ENCODE assay signal across 18 mouse cellular contexts in the genomic region with DNA sequence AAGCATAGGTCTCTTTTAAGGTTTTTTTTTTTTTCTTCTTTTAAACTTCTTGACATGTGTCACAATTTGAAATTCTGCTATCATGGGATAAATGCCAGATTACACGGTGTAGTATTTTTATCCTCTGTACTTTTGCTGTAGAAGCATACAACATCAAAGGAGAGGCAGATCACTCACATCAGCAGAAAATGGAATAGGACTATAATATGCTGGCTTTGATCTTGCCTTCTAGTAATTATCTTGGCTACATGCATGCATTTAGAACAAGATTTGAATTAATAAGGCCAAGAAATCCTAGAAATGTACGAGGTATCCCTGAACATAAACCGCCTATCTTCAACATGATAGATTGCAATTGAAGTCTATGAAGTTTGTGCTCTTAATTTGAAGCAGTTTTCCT.
DNase-seq lines count a peak whose midpoint lies in the region; ATAC-seq and TF ChIP-seq lines count a peak whose summit lies in the region.
"Had no signal": no experiment of that assay in that cellular context is flagged by ENCODE, and none has a peak within 500 bp of the region (broad histone marks: within the 10 kb centered on the region; RNA-seq: fewer than 3 reads in every experiment).

No protein-coding gene starts in this region.

- H3K4me1 ChIP-seq in forebrain, embryonic 13.5 days, result no peaks in the 10 kb centered on the region
- H3K4me1 ChIP-seq in forebrain, embryonic 14.5 days (ENCODE audit: control insufficient read depth, insufficient read depth, low read length), result no peaks in the 10 kb centered on the region
- H3K4me1 ChIP-seq in midbrain, embryonic 14.5 days (ENCODE audit: control insufficient read depth, insufficient read depth, low read length), result 0 out of 2 replicates have a peak, but pooled peaks cover 4% of the 10 kb centered on the region
- no peaks in the 10 kb centered on the region for H3K4me1 ChIP-seq in midbrain, embryonic 11.5 days (ENCODE audit: control insufficient read depth, insufficient read depth, low read length)
- no peaks in the 10 kb centered on the region for H3K4me1 ChIP-seq in midbrain, embryonic 15.5 days
- H3K4me1 ChIP-seq in midbrain, postnatal 0 days (ENCODE audit: insufficient read depth, low read length), result no peaks in the 10 kb centered on the region
- H3K4me1 ChIP-seq: embryonic facial prominence, embryonic 12.5 days; forebrain, embryonic 15.5 days had no signal

- no peak overlapping the region for H3K4me2 ChIP-seq in forebrain, embryonic 13.5 days
- H3K4me2 ChIP-seq in forebrain, embryonic 14.5 days (ENCODE audit: low read length), result no peak overlapping the region
- no peak overlapping the region for H3K4me2 ChIP-seq in midbrain, embryonic 14.5 days (ENCODE audit: low read length)
- H3K4me2 ChIP-seq in midbrain, embryonic 11.5 days, result no peak overlapping the region
- H3K4me2 ChIP-seq in midbrain, embryonic 15.5 days, result no peak overlapping the region
- H3K4me2 ChIP-seq in midbrain, postnatal 0 days (ENCODE audit: low read depth, low read length, poor library complexity, severe bottlenecking), result no peak overlapping the region
- H3K4me2 ChIP-seq: embryonic facial prominence, embryonic 12.5 days; forebrain, embryonic 15.5 days had no signal

- TF ChIP-seq CTCF in midbrain, postnatal 0 days (IDR thresholded peaks at IDR 0.05), result peak; percentile 48

- peak; percentile 36; the same call in 1 of the 2 replicates for ATAC-seq in forebrain, embryonic 13.5 days
- ATAC-seq in forebrain, embryonic 14.5 days, result no peak; the same call in 1 of the 2 replicates
- peak; percentile 69; the same call in 1 of the 2 replicates for ATAC-seq in midbrain, embryonic 14.5 days (ENCODE audit: low FRiP score, low TSS enrichment)
- ATAC-seq in midbrain, embryonic 11.5 days (ENCODE audit: low FRiP score), result no peak
- peak; percentile 90 for ATAC-seq in midbrain, embryonic 15.5 days (replicated peaks)
- peak; percentile 88 for ATAC-seq in midbrain, postnatal 0 days (ENCODE audit: low FRiP score)
- ATAC-seq: forebrain, embryonic 15.5 days; forebrain, postnatal 0 days had no signal

- H3K27ac ChIP-seq in forebrain, embryonic 13.5 days, result no peak overlapping the region
- no peak overlapping the region for H3K27ac ChIP-seq in forebrain, embryonic 14.5 days (ENCODE audit: low read depth, low read length)
- H3K27ac ChIP-seq in midbrain, embryonic 14.5 days (replicated peaks; ENCODE audit: low read depth, low read length), result no peak overlapping the region
- no peak overlapping the region for H3K27ac ChIP-seq in midbrain, embryonic 11.5 days (ENCODE audit: low read depth, low read length)
- no peak overlapping the region for H3K27ac ChIP-seq in midbrain, embryonic 15.5 days
- H3K27ac ChIP-seq in midbrain, postnatal 0 days (ENCODE audit: low read depth, low read length), result no peak overlapping the region
- H3K27ac ChIP-seq: embryonic facial prominence, embryonic 12.5 days; forebrain, embryonic 15.5 days had no signal

- H3K9ac ChIP-seq in forebrain, embryonic 13.5 days, result no peak overlapping the region
- no peak overlapping the region for H3K9ac ChIP-seq in forebrain, embryonic 14.5 days (ENCODE audit: low read length)
- no peak overlapping the region for H3K9ac ChIP-seq in midbrain, embryonic 14.5 days (replicated peaks; ENCODE audit: low read length)
- no peak overlapping the region for H3K9ac ChIP-seq in midbrain, embryonic 11.5 days (ENCODE audit: low read length)
- no peak overlapping the region for H3K9ac ChIP-seq in midbrain, embryonic 15.5 days
- no peak overlapping the region for H3K9ac ChIP-seq in midbrain, postnatal 0 days (replicated peaks; ENCODE audit: low read length, poor library complexity, severe bottlenecking)
- H3K9ac ChIP-seq: embryonic facial prominence, embryonic 12.5 days; forebrain, embryonic 15.5 days; forebrain, postnatal 0 days had no signal

- H3K36me3 ChIP-seq in forebrain, embryonic 13.5 days (ENCODE audit: poor library complexity, severe bottlenecking), result no peaks in the 10 kb centered on the region
- no peaks in the 10 kb centered on the region for H3K36me3 ChIP-seq in forebrain, embryonic 14.5 days (ENCODE audit: control insufficient read depth, insufficient read depth, low read length)
- no peaks in the 10 kb centered on the region for H3K36me3 ChIP-seq in midbrain, embryonic 14.5 days (ENCODE audit: control insufficient read depth, insufficient read depth, low read length)
- no peaks in the 10 kb centered on the region for H3K36me3 ChIP-seq in midbrain, embryonic 11.5 days (ENCODE audit: control insufficient read depth, insufficient read depth, low read length)
- H3K36me3 ChIP-seq in midbrain, embryonic 15.5 days (replicated peaks), result no peaks in the 10 kb centered on the region
- no peaks in the 10 kb centered on the region for H3K36me3 ChIP-seq in midbrain, postnatal 0 days (ENCODE audit: insufficient read depth, low read length)
- H3K36me3 ChIP-seq: embryonic facial prominence, embryonic 12.5 days; forebrain, embryonic 15.5 days had no signal

- WGBS in forebrain, embryonic 13.5 days, result 65% methylated on average over 3 of the region's 3 CpGs
- WGBS in forebrain, embryonic 14.5 days, result 61% methylated on average over 3 of the region's 3 CpGs
- WGBS in midbrain, embryonic 14.5 days, result 53% methylated on average over 3 of the region's 3 CpGs
- WGBS in midbrain, embryonic 11.5 days, result 82% methylated on average over 3 of the region's 3 CpGs
- WGBS in midbrain, embryonic 15.5 days, result 47% methylated on average over 3 of the region's 3 CpGs
- WGBS in midbrain, postnatal 0 days, result 32% methylated on average over 3 of the region's 3 CpGs

- H3K9me3 ChIP-seq in forebrain, embryonic 13.5 days (replicated peaks), result no peaks in the 10 kb centered on the region
- H3K9me3 ChIP-seq in forebrain, embryonic 14.5 days (replicated peaks; ENCODE audit: control insufficient read depth, low read length), result no peaks in the 10 kb centered on the region
- H3K9me3 ChIP-seq in midbrain, embryonic 14.5 days (ENCODE audit: control insufficient read depth, low read length), result no peaks in the 10 kb centered on the region
- no peaks in the 10 kb centered on the region for H3K9me3 ChIP-seq in midbrain, embryonic 11.5 days (ENCODE audit: control insufficient read depth, low read length)
- H3K9me3 ChIP-seq in midbrain, embryonic 15.5 days, result no peaks in the 10 kb centered on the region
- no peaks in the 10 kb centered on the region for H3K9me3 ChIP-seq in midbrain, postnatal 0 days (ENCODE audit: low read length)
- H3K9me3 ChIP-seq: embryonic facial prominence, embryonic 12.5 days; forebrain, embryonic 15.5 days had no signal

- no peak for DNase-seq in forebrain, embryonic 14.5 days (ENCODE audit: low spot score)
- peak; percentile 60 for DNase-seq in midbrain, embryonic 14.5 days
- DNase-seq in midbrain, embryonic 11.5 days (ENCODE audit: low spot score, missing footprints), result no peak
- DNase-seq in midbrain, postnatal 0 days (ENCODE audit: low spot score), result no peak
- no peak for DNase-seq in adrenal gland, postnatal 14 days
- DNase-seq in adrenal gland, postnatal 10 days, result no peak
- DNase-seq: adrenal gland, adult 2 months; adrenal gland, postnatal 25 days; cerebellum, adult 11-12 months; cerebellum, adult 2 months; cerebellum, adult 9-10 months; cerebellum, postnatal 10 days; cerebellum, postnatal 25 days; forebrain, postnatal 0 days had no signal

- no peak overlapping the region for H3K4me3 ChIP-seq in forebrain, embryonic 13.5 days
- H3K4me3 ChIP-seq in forebrain, embryonic 14.5 days (ENCODE audit: low read depth, low read length), result no peak overlapping the region
- H3K4me3 ChIP-seq in midbrain, embryonic 14.5 days (replicated peaks; ENCODE audit: low read depth, low read length), result no peak overlapping the region
- H3K4me3 ChIP-seq in midbrain, embryonic 11.5 days (ENCODE audit: low read depth, low read length), result no peak overlapping the region
- H3K4me3 ChIP-seq in midbrain, embryonic 15.5 days, result no peak overlapping the region
- no peak overlapping the region for H3K4me3 ChIP-seq in midbrain, postnatal 0 days (ENCODE audit: low read depth, low read length)
- H3K4me3 ChIP-seq: embryonic facial prominence, embryonic 12.5 days; forebrain, embryonic 15.5 days had no signal

- H3K27me3 ChIP-seq in forebrain, embryonic 13.5 days, result no peaks in the 10 kb centered on the region
- H3K27me3 ChIP-seq in forebrain, embryonic 14.5 days (replicated peaks; ENCODE audit: control insufficient read depth, insufficient read depth, low read length), result no peaks in the 10 kb centered on the region
- no peaks in the 10 kb centered on the region for H3K27me3 ChIP-seq in midbrain, embryonic 14.5 days (ENCODE audit: control insufficient read depth, insufficient read depth, low read length)
- no peaks in the 10 kb centered on the region for H3K27me3 ChIP-seq in midbrain, embryonic 11.5 days (ENCODE audit: control insufficient read depth, insufficient read depth, low read length)
- no peaks in the 10 kb centered on the region for H3K27me3 ChIP-seq in midbrain, embryonic 15.5 days (replicated peaks)
- no peaks in the 10 kb centered on the region for H3K27me3 ChIP-seq in midbrain, postnatal 0 days (ENCODE audit: insufficient read depth, low read length)
- H3K27me3 ChIP-seq: embryonic facial prominence, embryonic 12.5 days; forebrain, embryonic 15.5 days had no signal

Comparison
In these comparisons a context has a peak if more than half of its experiments do, and no peak if none do; other contexts are left out.
1. ATAC-seq: peak in forebrain, embryonic 13.5 days (single experiment), midbrain, embryonic 14.5 days (single experiment), midbrain, embryonic 15.5 days (single experiment) and midbrain, postnatal 0 days (single experiment); none in forebrain, embryonic 14.5 days (single experiment) and midbrain, embryonic 11.5 days (single experiment).